Mouse (Mus musculus): ENCODE results near the gene Gabbr1.

Gene Gabbr1

DNA sequence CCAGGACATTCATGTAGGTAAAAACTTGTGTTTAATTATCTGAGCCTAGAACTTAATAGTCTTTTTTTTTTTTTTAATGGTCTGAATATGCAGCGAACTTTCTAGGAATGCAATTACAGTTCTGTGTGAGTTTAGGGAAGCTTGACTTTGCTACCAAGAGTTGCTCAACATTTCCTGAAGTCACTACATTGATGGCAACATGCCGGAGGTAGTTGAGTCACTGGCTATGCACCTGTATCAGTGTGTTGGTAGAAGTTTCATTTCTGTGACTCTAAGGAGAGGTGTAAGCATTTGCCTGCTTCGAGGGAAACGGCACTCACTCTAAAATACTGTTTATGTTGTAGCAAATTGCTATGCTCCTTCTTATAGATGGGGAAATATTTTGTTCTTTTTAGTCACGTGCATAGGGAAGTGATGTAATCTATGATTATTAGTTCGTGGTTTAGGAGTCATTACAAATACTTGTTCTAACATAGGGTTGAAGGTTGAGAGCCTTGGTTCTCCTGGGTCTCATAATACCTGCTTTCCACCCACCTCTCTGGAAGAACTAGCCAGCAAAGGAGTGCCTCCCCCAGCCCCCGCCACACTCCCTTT, 1.0 kb upstream of the Gabbr1 start:
- DNase-seq: no peak

GRCm38 (mm10) chr17:37046312-37047112, 746 bp downstream of the Gabbr1 start:
- peak; percentile 83 for DNase-seq

DNA sequence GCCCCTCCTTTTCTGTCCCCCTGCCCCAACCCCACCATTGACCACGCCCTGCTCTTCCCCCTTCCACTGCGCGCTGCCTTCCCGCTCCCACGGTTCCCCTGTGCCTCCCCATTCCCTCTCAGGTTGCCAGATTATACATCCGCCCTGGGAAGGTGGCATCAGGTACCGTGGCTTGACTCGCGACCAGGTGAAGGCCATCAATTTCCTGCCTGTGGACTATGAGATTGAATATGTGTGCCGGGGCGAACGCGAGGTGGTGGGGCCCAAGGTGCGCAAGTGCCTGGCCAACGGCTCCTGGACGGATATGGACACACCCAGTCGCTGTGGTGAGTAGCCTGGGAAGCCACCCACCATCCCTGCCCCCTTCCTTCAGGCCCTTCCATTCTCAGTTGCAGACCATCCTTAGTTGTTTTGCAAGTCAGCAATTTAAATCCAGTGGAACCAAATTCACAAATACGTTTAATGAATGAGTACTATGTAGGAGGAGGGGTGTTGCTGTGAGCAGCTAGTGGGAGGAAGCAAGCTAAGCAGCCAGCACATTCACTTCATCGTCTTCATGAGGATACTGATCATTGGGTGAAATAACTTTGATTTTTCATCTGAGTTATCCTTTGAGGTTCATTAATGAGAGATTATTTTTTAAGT, 1.7 kb downstream of the Gabbr1 start:
- no peak for DNase-seq

DNA sequence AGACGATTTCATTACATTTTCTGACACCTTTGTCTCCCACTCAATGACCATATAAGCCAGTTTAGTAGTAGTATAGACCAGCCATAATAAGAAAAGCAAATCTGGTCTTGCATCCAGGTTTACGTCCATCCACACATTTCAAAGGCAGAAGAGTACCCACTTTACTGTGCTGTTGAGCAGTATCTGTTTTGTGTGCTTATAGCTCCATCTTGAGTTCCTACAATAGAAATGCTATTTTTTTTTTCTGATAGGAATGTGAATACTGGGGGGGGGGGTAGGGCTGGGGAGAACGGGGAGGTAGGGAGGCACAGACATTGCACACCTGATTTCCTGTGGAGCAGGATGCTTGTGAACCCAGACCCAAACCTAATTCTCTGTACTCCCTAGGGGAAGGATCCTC, 2.2 kb downstream of the Gabbr1 start:
- DNase-seq: no peak

GRCm38 (mm10) chr17:37048383-37048782, 2.6 kb downstream of the Gabbr1 start:
- DNase-seq: peak; percentile 14

GRCm38 (mm10) chr17:37049570-37050310, 4.0 kb downstream of the Gabbr1 start:
- DNase-seq: peak; percentile 80

DNA sequence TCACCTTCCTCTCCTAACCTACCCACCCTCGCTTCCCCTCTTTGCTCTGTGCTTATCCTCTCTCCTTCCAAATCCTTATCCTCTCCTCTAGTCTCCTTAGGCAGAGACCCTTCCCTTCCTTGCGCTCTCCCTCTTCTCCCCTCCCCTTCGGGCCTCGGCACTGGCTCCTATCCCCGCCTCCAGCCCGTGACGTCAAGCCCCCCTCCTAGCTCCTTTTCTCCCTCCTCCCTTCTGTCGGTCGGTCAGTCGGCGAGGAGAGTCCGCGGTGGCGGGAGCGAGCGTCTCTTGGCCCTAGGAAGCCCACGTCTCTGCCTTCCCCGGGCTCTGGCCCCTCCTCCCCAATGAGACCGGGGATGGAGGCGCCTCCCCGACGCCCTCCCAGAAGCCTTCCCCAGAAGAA, 4.6 kb downstream of the Gabbr1 start:
- DNase-seq: peak; percentile 89

- DNase-seq: peak; percentile 22
These were observed 5.1 kb downstream of the Gabbr1 start for GRCm38 (mm10) chr17:37050876-37051275.

GRCm38 (mm10) chr17:37051745-37052144, 6.0 kb downstream of the Gabbr1 start:
- no peak for DNase-seq

DNA sequence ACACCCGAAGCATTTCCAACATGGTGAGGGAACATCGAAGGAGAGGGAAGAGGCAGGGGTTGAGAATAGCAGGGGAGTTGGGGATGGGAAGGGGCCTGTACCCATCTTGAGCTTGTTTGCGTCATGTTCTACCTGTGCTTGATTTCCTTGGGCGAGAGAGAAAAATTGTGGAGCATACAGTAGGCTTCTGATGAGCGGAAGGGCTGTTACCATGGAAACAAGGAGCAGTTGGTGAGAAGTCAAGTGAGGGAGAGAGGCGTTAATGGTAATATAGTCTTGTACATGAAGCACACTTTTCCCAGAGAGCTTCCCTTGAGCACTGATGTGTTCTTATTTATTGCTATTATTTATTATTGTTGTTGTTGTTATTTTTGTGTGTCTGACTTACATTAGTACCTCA, 11.2 kb downstream of the Gabbr1 start:
- no peak for DNase-seq

GRCm38 (mm10) chr17:37061435-37061834, 15.7 kb downstream of the Gabbr1 start:
- no peak for DNase-seq

DNA sequence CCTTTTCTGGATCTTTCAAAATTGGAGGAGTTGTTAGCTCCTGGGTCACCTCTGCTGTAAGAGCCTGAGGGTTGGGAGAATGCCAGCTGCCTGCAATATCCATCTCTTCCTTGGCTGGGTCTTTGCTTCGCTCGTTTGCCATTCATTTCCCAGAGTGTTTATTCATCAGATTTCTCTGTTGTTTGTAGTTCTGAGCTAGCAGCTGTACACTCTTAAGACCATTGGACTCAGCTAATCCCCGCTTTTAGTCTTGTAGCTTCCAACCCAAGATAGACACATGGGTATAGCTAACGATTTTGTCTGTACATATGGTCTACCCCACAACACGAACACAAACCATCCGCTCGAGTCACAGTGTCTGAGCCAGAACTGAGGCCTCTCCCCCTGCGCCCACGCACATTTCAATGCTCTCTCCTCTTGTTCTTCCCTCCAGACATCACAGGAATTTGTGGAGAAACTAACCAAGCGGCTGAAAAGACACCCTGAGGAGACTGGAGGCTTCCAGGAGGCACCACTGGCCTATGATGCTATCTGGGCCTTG, 16.4 kb downstream of the Gabbr1 start:
- DNase-seq: no peak

DNA sequence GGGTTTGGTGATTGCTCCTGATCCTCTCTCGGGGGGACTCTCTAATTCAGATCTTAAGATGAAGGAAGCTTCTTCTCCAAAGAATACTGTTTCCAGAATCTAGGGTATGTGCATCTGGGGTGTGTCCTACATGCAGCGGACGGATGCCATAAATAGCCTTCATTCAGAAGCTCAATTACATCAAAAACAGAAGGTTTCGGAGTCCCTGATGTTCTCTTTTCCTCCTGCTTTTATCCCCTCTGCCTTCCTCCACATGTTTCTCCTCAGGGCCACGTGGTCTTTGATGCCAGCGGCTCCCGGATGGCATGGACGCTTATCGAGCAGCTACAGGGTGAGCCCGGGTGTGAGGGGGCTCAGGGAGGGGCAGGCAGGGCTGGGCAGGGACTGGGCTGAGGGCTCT, 17.3 kb downstream of the Gabbr1 start:
- DNase-seq: no peak

GRCm38 (mm10) chr17:37063686-37064495, 18.1 kb downstream of the Gabbr1 start:
- no peak for DNase-seq

GRCm38 (mm10) chr17:37065993-37066392, 20.2 kb downstream of the Gabbr1 start:
- DNase-seq: no peak

- no peak for DNase-seq
These were observed 22.1 kb downstream of the Gabbr1 start for GRCm38 (mm10) chr17:37067861-37068260.

- no peak for DNase-seq
These were observed 24.4 kb downstream of the Gabbr1 start for GRCm38 (mm10) chr17:37070121-37070520.

DNA sequence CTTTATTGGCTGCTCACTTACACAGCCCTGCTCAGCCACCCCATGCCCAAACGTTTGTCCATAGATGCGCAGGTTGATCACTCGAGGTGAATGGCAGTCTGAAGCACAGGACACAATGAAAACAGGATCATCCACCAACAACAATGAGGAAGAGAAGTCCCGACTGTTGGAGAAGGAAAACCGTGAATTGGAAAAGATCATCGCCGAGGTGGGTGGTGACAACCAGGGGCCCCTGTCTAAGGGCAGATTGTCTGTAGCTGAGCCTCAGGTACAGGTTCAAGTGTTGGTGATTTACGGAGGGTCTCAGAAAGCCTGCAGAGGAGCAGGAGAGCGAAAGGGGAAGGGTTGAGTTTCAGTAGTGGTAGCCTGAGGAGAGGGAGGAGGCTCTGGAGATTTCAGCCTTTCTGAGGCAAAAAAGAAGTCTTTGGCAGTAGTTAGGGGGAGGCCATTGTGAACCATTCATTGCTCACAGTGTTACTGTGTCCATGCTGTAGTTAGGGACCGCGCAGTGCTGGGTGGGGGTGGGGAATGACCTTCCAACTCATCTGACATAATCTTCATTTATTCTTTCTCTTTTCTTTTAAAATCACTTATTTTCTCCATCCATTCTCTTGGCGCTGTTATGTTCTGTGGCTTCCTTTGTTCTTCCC, 26.4 kb downstream of the Gabbr1 start:
- no peak for DNase-seq

DNA sequence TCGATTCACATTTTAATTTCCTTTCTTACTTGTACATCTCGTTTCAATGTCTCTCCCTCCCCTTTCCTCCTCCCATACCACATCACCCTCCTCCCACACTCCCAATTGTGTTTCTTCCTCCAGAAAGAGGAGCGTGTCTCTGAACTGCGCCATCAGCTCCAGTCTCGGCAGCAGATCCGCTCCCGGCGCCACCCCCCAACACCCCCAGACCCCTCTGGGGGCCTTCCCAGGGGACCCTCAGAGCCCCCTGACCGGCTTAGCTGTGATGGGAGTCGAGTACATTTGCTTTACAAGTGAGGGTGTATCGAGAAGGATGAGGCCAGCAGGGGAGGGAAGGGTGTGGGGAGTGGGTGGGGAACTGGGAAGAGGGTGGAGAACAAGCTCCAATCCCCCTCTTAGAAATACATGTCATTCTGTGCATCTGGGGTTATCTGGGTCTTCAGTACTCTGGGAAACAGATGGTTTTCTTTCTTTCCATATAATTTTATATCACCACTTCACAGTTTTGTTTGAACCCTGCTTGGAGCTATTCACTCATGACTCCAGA, 27.0 kb downstream of the Gabbr1 start:
- no peak for DNase-seq

- DNase-seq: no peak
These were observed 29.4 kb downstream of the Gabbr1 start for GRCm38 (mm10) chr17:37075181-37075580.

DNA sequence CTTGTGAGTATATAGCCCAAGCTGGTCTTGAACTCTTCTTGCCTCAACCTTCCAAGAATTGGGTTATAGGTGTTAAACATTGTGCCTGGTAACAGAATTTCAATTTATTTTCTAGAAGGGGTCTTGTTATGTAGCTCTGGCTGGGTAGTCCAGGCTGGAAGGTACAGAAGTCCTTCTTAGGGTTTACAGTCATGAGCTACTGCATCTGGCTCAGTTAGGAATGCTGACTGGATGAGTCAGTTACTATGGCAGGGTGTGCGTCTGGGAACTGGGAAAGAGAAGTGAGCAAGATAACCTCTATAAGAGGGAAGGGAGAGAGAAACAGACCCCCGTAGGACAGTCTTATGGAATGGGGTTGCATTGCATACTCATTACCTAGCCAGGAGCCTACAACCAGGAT, 30.0 kb downstream of the Gabbr1 start:
- no peak for DNase-seq
